Mouse (Mus musculus): ENCODE measurements around the gene Dnajb3. TPM values are rescaled to one million over a fixed set of nuclear protein-coding genes. Genes with fewer than 3 reads are reported as not detected.

Dnajb3 gene
- total and polyA plus RNA-seq, 3 experiments = 0.16 TPM; not detected in 2

GRCm38 (mm10) chr1:88211812-88212211, 6.2 kb upstream of the Dnajb3 start, which contains the start of gene Ugt1a1:
Ugt1a1 (plus strand) TSS chr1:88211959.
- Histone ChIP-seq H3K9me3 (replicated peaks) (no peaks in the 10 kb centered on the region), H3K4me3 (ENCODE audit: low read depth, low read length) (no peak within 1 kb of the TSS), H3K4me1 (ENCODE audit: insufficient read depth, low read depth, low read length) (no peaks in the 10 kb centered on the region), H3K27me3 (ENCODE audit: insufficient read depth, low read length) (no peaks in the 10 kb centered on the region), H3K36me3 (replicated peaks) (no peaks in the 10 kb centered on the region)
- DNase-seq (ENCODE audit: low spot score) (no peak), ATAC-seq (ENCODE audit: extremely low read depth, insufficient number of reproducible peaks, low FRiP score, poor library complexity, severe bottlenecking) (no peak)
- TF ChIP-seq TAL1 (conservative IDR thresholded peaks at IDR 0.05; ENCODE audit: low read depth, low read length) (no peak), CTCF (IDR thresholded peaks at IDR 0.05; ENCODE audit: low read depth, low read length) (no peak), POLR2AphosphoS5 (IDR thresholded peaks at IDR 0.05; ENCODE audit: insufficient replicate concordance, low read depth, low read length) (no peak), GATA2 (IDR thresholded peaks at IDR 0.05; ENCODE audit: borderline replicate concordance, low read depth, low read length) (no peak), GATA1 (IDR thresholded peaks at IDR 0.05; ENCODE audit: borderline replicate concordance, low read length) (no peak)

GRCm38 (mm10) chr1:88206843-88207479, 1.4 kb upstream of the Dnajb3 start:
- H3K27me3 ChIP-seq (ENCODE audit: insufficient read depth, low read length) = no peaks in the 10 kb centered on the region; the same call in 1 of the 2 replicates
- H3K36me3 ChIP-seq (replicated peaks) = no peaks in the 10 kb centered on the region
- H3K4me1 ChIP-seq (ENCODE audit: insufficient read depth, low read depth, low read length) = no peaks in the 10 kb centered on the region
- H3K9me3 ChIP-seq (replicated peaks) = peaks cover 4% of the 10 kb centered on the region
- no peak for ATAC-seq (ENCODE audit: extremely low read depth, insufficient number of reproducible peaks, low FRiP score, poor library complexity, severe bottlenecking)
- DNase-seq (ENCODE audit: low spot score) = no peak
- no peak for TF ChIP-seq GATA1 (IDR thresholded peaks at IDR 0.05; ENCODE audit: borderline replicate concordance, low read length)
- TF ChIP-seq TAL1 (conservative IDR thresholded peaks at IDR 0.05; ENCODE audit: low read depth, low read length) = no peak
- no peak for TF ChIP-seq POLR2AphosphoS5 (IDR thresholded peaks at IDR 0.05; ENCODE audit: insufficient replicate concordance, low read depth, low read length)
- TF ChIP-seq GATA2 (IDR thresholded peaks at IDR 0.05; ENCODE audit: borderline replicate concordance, low read depth, low read length) = no peak
- no peak for TF ChIP-seq CTCF (IDR thresholded peaks at IDR 0.05; ENCODE audit: low read depth, low read length)
- H3K4me3 ChIP-seq (ENCODE audit: low read depth, low read length) = no peak overlapping the region

- ATAC-seq (ENCODE audit: extremely low read depth, insufficient number of reproducible peaks, low FRiP score, poor library complexity, severe bottlenecking) (no peak), DNase-seq (ENCODE audit: low spot score) (no peak)
Observed at GRCm38 (mm10) chr1:88200456-88200855, 5.1 kb downstream of the Dnajb3 start, which contains the start of gene Ugt1a2. Ugt1a2 (plus strand) TSS chr1:88200601.

GRCm38 (mm10) chr1:88199996-88200395, 5.6 kb downstream of the Dnajb3 start:
- ATAC-seq (ENCODE audit: extremely low read depth, insufficient number of reproducible peaks, low FRiP score, poor library complexity, severe bottlenecking) (no peak), DNase-seq (ENCODE audit: low spot score) (no peak)
- Histone ChIP-seq H3K4me3 (ENCODE audit: low read depth, low read length) (no peak overlapping the region), H3K9me3 (replicated peaks) (no peaks in the 10 kb centered on the region), H3K4me1 (ENCODE audit: insufficient read depth, low read depth, low read length) (no peaks in the 10 kb centered on the region), H3K36me3 (replicated peaks) (no peaks in the 10 kb centered on the region), H3K27me3 (ENCODE audit: insufficient read depth, low read length) (peaks cover 7% of the 10 kb centered on the region)
- TF ChIP-seq GATA1 (IDR thresholded peaks at IDR 0.05; ENCODE audit: borderline replicate concordance, low read length) (no peak), TAL1 (conservative IDR thresholded peaks at IDR 0.05; ENCODE audit: low read depth, low read length) (no peak), GATA2 (IDR thresholded peaks at IDR 0.05; ENCODE audit: borderline replicate concordance, low read depth, low read length) (no peak), POLR2AphosphoS5 (IDR thresholded peaks at IDR 0.05; ENCODE audit: insufficient replicate concordance, low read depth, low read length) (no peak), CTCF (IDR thresholded peaks at IDR 0.05; ENCODE audit: low read depth, low read length) (no peak)

More at GRCm38 (mm10) chr1:88200456-88200855, 5.1 kb downstream of the Dnajb3 start, which contains the start of gene Ugt1a2:
- TF ChIP-seq POLR2AphosphoS5 (IDR thresholded peaks at IDR 0.05; ENCODE audit: insufficient replicate concordance, low read depth, low read length) = no peak
- no peak for TF ChIP-seq CTCF (IDR thresholded peaks at IDR 0.05; ENCODE audit: low read depth, low read length)
- Histone ChIP-seq H3K4me1 (ENCODE audit: insufficient read depth, low read depth, low read length) (no peaks in the 10 kb centered on the region), H3K4me3 (ENCODE audit: low read depth, low read length) (no peak within 1 kb of the TSS), H3K27me3 (ENCODE audit: insufficient read depth, low read length) (peaks cover 7% of the 10 kb centered on the region), H3K36me3 (replicated peaks) (no peaks in the 10 kb centered on the region), H3K9me3 (replicated peaks) (peaks cover 3% of the 10 kb centered on the region)

- H3K9me3 ChIP-seq (replicated peaks) = no peaks in the 10 kb centered on the region
- no peak for TF ChIP-seq GATA1 (IDR thresholded peaks at IDR 0.05; ENCODE audit: borderline replicate concordance, low read length)
- TF ChIP-seq CTCF (IDR thresholded peaks at IDR 0.05; ENCODE audit: low read depth, low read length) = no peak
- no peak for TF ChIP-seq POLR2AphosphoS5 (IDR thresholded peaks at IDR 0.05; ENCODE audit: insufficient replicate concordance, low read depth, low read length)
- TF ChIP-seq GATA2 (IDR thresholded peaks at IDR 0.05; ENCODE audit: borderline replicate concordance, low read depth, low read length) = no peak
- no peak for TF ChIP-seq TAL1 (conservative IDR thresholded peaks at IDR 0.05; ENCODE audit: low read depth, low read length)
- H3K4me3 ChIP-seq (ENCODE audit: low read depth, low read length) = no peak overlapping the region
- H3K4me1 ChIP-seq (ENCODE audit: insufficient read depth, low read depth, low read length) = no peaks in the 10 kb centered on the region
- DNase-seq (ENCODE audit: low spot score) (no peak), ATAC-seq (ENCODE audit: extremely low read depth, insufficient number of reproducible peaks, low FRiP score, poor library complexity, severe bottlenecking) (no peak)
- H3K36me3 ChIP-seq (replicated peaks) = no peaks in the 10 kb centered on the region
- H3K27me3 ChIP-seq (ENCODE audit: insufficient read depth, low read length) = peaks cover 7% of the 10 kb centered on the region
Observed at GRCm38 (mm10) chr1:88197443-88197842, 8.1 kb downstream of the Dnajb3 start.

- Histone ChIP-seq H3K4me3 (ENCODE audit: low read depth, low read length) (no peak overlapping the region), H3K4me1 (ENCODE audit: insufficient read depth, low read depth, low read length) (no peaks in the 10 kb centered on the region), H3K27me3 (ENCODE audit: insufficient read depth, low read length) (peaks cover 7% of the 10 kb centered on the region), H3K9me3 (replicated peaks) (no peaks in the 10 kb centered on the region), H3K36me3 (replicated peaks) (no peaks in the 10 kb centered on the region)
- ATAC-seq (ENCODE audit: extremely low read depth, insufficient number of reproducible peaks, low FRiP score, poor library complexity, severe bottlenecking) (no peak), DNase-seq (ENCODE audit: low spot score) (no peak)
- TF ChIP-seq GATA1 (IDR thresholded peaks at IDR 0.05; ENCODE audit: borderline replicate concordance, low read length) (no peak), GATA2 (IDR thresholded peaks at IDR 0.05; ENCODE audit: borderline replicate concordance, low read depth, low read length) (no peak), CTCF (IDR thresholded peaks at IDR 0.05; ENCODE audit: low read depth, low read length) (no peak), POLR2AphosphoS5 (IDR thresholded peaks at IDR 0.05; ENCODE audit: insufficient replicate concordance, low read depth, low read length) (no peak), TAL1 (conservative IDR thresholded peaks at IDR 0.05; ENCODE audit: low read depth, low read length) (no peak)
Observed at GRCm38 (mm10) chr1:88195687-88196086, 9.9 kb downstream of the Dnajb3 start.

All from G1E (cell line).